Mouse (Mus musculus) olfactory bulb, adult 2 months (tissue): ENCODE data around the gene Rflnb.

ENCODE experiments used
- CTCF ChIP-seq: fragments of 200-500 bp; IDR thresholded peaks from 2 replicates; pipeline ENCODE4 v1.5.1; 2012; ENCODE audit warnings: low read depth, mild to moderate bottlenecking, low read length, moderate library complexity; ENCODE audit not compliant: insufficient read depth
- POLR2A ChIP-seq: fragments of 200-500 bp; IDR thresholded peaks from 2 replicates; pipeline ENCODE4 v1.6.1; 2012; ENCODE audit warnings: mild to moderate bottlenecking, low read depth, low read length, moderate library complexity; ENCODE audit not compliant: insufficient read depth

GRCm38 (mm10) chr11:76044468-76044867 lies 16.9 kb upstream of the Rflnb start:
- no peak for TF ChIP-seq CTCF
- TF ChIP-seq POLR2A, result no peak
